Mouse (Mus musculus): ENCODE data around the gene Ptprb.

- TF ChIP-seq CTCF (IDR thresholded peaks at IDR 0.05; ENCODE audit: low read depth) (no peak), EP300 (optimal IDR thresholded peaks at IDR 0.05) (no peak)
Observed at GRCm38 (mm10) chr10:116291153-116291755, 15.9 kb downstream of the Ptprb start.

Data from stomach, postnatal 0 days (tissue).